ENCODE assay signal across 8 mouse cellular contexts in genomic region chr6:137649068-137649480, GRCm38 (mm10). TPM values are rescaled to one million over a fixed set of nuclear protein-coding genes. Genes with fewer than 3 reads are reported as not detected.
DNase-seq lines count a peak whose midpoint lies in the region; ATAC-seq lines count a peak whose summit lies in the region.

No protein-coding gene starts in this region.

- no peak overlapping the region for H3K27ac ChIP-seq in hindbrain, embryonic 14.5 days

- peaks cover 13% of the 10 kb centered on the region for H3K27me3 ChIP-seq in hindbrain, embryonic 14.5 days (ENCODE audit: control insufficient read depth, insufficient read depth, low read length)

- DNase-seq in NIH3T3 (ENCODE audit: low read depth), result peak; percentile 98
- peak; percentile 91 to 93 for DNase-seq in cerebellum, postnatal 10 days
- peak; percentile 72 to 83 for DNase-seq in frontal cortex, postnatal 36 days (ENCODE audit: low spot score in 2 of 2)
- peak; percentile 83 for DNase-seq in hindbrain, embryonic 14.5 days (ENCODE audit: low spot score)
- peak; percentile 61 for DNase-seq in left cerebral cortex, adult 11 months (ENCODE audit: low spot score)
- DNase-seq in lung, postnatal 25 days (ENCODE audit: low spot score), result peak; percentile 73
- DNase-seq in retina, postnatal 1 day, result peak; percentile 85
- peak; percentile 76 for DNase-seq in thymus, postnatal 4 days

- H3K4me2 ChIP-seq in hindbrain, embryonic 14.5 days (replicated peaks), result peak overlapping the region; percentile 88

- WGBS in hindbrain, embryonic 14.5 days, result 1% methylated on average over 44 of the region's 51 CpGs

- peak overlapping the region; percentile 87 for H3K4me3 ChIP-seq in hindbrain, embryonic 14.5 days (replicated peaks; ENCODE audit: low read length)

- peak; percentile 91 for ATAC-seq in hindbrain, embryonic 14.5 days (ENCODE audit: low FRiP score)

- 0 out of 2 replicates have a peak, but pooled peaks cover 3% of the 10 kb centered on the region for H3K9me3 ChIP-seq in hindbrain, embryonic 14.5 days (ENCODE audit: control insufficient read depth, low read length)

- H3K4me1 ChIP-seq in hindbrain, embryonic 14.5 days (replicated peaks; ENCODE audit: control insufficient read depth, insufficient read depth, low read length), result 0 out of 2 replicates have a peak, but pooled peaks cover 8% of the 10 kb centered on the region

- no peaks in the 10 kb centered on the region for H3K36me3 ChIP-seq in hindbrain, embryonic 14.5 days (replicated peaks; ENCODE audit: control insufficient read depth, insufficient read depth)

- peak overlapping the region; percentile 75 for H3K9ac ChIP-seq in hindbrain, embryonic 14.5 days

RNA-seq across cellular contexts. Expression of gene Eps8, which starts 5.6 kb away (rescaled TPM):
- 20.2 and 28.3 TPM in 2 replicates for polyA plus RNA-seq in hindbrain, embryonic 14.5 days (2014; fragmentation: Nextera tagmentation; extraction: Ambion mirVana)
